Mouse (Mus musculus): ENCODE data around the gene Nlrc5. TPM values are rescaled to one million over a fixed set of nuclear protein-coding genes. Genes with fewer than 3 reads are reported as not detected.

Nlrc5 gene
- total RNA-seq, 2 experiments from 2014 or later = 0.72 to 0.76 TPM

DNA sequence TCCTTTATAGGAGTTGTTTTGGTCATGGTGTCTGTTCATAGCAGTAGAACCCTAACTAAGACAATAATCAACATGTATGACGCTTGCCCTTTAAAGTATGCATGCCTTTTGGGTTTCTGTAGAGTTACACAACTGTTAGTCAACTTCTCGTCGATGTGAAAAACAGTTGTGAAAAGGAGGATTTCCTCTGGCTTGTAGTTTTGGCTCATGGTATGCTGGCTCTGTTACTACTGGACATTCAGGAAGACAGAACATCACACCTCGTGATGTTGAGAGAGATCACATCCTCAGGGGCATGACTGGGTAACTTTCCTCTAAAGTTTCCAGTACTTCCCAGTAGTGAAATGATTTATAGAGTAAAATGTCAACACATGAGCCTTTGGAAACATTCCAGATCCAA is 96.5 kb downstream of the Nlrc5 start:
- no peak for DNase-seq

DNA sequence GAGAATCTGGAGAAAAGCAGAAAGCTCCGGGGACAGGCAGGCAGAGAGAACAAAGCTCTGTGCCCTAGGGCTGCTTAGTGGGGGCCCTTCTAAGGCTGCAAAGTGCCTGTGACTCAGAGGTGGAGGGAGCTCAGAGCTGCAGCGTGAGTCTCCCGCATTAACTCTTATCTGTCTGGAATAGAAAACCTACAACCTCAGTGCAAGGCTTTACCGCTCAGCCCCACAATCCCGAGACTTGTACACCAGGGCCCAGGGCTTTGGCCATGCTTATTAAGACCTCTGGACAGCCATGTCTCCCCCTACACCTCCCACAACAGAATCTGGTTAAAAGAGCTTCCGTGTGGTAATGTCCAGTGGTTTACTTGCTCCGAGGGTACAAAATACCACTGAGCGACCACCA is 97.8 kb downstream of the Nlrc5 start:
- DNase-seq = no peak

DNA sequence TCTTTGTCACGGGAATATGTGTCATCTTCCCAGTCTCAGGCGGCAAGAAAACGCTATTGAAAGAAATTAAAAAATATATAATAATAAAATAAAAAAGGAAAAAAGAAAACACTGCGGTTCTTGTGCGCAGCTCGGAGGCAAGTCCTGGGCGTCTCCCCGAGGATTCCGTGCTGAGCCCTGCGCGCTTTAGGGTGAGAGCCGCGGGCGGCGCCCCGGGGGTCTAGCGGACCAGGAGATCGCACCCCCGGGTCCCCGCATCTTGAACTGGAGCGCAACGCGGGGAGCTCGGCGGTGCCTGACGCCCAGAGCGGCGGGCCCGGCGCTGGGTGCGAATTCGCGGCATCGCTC is 98.3 kb downstream of the Nlrc5 start:
- no peak for DNase-seq

DNA sequence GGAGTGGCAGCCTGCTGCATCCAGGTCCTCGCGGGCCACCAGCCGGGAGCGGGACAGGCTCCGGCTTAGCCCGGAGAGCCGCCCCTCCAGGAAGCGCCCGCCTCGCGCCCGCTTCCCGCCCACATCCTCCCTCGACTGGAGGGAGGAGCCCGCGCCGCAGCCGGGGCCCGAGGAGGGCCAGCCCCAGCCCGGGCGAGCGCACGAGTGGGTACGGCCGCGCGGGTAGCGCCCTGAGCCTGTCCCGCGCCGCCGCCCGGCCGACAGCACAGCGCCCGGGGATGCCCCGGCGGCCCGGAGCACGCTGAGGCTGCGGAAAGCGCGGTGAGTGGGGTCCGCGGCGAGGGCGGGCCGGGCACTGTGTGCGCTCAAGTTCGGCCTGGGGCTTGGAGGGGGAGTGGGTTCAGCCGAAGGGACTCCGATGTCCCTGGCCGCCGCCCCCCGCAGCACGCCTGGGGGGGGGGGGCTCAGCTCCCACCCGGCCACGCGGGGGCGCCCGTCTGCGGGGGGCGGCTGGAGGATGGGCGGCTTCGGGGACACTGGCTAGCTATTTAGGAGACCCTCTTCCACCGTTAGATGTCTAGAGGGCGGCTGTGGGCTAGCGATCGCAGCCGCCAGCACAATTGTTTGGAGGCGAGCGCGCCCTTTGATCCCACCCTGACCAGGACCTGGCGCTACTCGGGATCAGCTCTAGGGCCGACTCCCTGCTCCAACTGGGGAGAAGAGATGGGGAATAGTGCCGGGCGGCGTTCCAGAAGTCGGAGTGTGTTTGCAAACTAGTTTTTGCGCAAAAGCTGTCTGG is 98.9 kb downstream of the Nlrc5 start, which contains the start of gene Cpne2:
Gene Cpne2, plus strand, starts transcription at position 118 of the 799 bp plus-strand sequence.
- DNase-seq = peak; percentile 73

DNA sequence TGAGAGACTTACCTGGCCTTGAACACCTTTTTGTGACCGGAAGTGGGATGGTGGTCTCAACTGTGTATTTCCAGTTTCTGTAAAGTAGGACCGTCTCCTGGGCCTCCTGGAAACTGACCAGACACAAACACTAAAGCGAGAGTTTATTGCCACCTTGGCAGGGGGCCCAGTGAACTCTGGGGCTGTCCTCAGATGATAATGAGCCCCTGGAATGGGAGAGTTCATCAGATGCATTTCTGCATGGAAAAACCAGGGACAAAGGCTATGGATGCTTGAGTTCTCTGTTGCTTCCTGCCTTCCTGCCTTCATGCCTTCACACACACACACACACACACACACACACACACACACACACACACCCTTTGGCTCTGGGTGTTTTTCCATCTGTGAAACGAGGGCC is 100.5 kb downstream of the Nlrc5 start:
- no peak for DNase-seq

DNA sequence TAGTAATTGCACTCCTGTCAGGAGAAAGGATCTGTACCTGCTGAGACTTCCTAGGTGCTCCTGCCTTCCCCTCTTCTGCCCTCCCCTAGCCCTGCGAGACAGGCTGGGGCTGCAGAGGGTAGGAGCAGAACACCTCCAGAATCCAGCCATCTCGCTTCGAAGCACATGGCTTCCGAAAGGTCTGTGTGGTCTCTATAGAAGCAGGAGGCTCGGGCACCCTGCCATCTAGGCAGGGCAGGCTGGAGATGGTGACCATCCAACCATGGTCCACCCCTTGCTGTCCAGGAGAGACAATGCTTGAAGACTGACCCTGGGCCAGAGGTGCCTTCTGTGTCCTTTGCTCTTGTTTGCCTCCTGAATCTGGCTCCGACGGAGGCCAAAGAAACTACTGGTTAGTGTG is 101.5 kb downstream of the Nlrc5 start:
- no peak for DNase-seq

DNA sequence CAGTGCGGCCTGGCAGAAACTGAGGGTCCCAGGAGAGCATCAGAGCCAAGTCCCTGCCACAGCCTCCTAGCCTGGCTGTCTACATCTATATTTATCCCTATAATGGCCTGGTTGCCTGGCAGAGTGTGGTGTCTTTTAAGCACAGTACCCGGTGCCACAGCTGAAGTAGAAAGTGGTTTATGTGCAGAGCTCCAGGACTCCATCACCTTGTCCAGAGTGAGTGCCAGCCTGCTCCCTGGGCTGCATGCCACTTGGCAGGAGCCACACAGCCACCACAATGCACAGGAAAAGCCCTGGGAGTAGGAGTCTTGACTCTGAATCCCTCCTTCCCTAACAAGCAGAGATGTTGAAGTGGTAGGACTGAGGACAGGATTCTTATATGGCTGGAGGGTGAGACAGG is 103.3 kb downstream of the Nlrc5 start:
- peak; percentile 25 for DNase-seq

DNA sequence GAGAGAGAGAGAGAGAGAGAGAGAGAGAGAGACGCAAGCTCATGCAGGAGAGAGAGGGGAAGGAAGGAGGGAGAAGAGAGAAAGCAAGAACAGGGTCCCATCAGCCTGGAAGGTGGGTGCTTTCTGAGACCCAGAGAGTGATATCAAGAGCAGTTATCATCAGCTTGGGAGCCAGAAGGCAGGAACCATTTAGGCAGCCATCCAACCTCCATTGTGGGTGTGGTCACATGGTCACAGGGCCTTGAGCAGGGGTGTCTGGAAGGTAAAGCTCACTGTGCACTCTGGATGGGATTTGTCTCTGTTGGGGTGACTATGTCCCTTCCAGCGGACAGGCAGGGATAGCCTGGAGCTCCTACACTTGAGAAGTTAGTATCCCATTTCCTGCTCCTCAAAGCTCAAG is 105.9 kb downstream of the Nlrc5 start:
- no peak for DNase-seq

DNA sequence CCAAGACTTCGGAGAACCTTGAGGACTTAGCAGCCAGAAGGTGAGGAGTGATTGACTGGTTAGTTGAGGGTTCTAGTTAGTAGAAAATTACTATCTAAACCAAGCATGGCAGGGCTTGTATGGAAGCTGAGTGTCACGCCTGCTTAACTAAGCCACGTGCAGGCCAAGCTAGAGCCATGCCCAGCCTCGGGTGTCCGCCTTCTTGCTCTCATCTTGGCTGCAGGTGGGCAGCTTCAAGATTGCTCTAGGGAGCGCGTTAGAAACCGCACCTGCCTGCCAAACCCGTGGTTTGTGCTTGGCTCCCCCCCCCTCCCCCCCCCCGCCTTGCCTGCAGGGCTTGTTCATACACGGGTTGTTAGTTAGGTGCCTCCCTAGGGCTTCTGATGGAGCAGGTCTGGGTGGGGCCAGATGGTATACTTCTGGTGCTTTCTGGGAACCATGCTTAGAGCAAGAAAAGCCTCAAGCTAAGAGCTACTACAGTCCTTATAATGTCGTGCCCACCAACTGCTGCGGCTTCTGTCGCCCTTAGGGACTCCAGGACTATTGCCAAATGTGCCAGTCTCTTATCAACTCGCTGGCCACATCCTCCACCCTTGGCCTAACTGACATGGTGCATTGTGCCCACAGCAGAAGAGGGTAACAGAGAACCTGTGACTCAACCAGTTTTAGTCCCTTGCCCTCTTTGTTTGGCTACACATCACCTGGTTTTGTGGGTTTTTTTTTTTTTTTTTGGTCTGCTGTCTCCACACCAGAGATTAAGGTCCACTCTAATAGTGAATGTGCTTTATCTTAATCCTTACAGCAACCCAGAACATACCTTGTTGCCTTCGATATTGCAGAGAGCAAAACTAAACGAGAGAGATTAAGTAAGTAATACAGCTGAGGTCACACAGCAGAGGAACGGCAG is 107.0 kb downstream of the Nlrc5 start:
- DNase-seq = no peak

DNA sequence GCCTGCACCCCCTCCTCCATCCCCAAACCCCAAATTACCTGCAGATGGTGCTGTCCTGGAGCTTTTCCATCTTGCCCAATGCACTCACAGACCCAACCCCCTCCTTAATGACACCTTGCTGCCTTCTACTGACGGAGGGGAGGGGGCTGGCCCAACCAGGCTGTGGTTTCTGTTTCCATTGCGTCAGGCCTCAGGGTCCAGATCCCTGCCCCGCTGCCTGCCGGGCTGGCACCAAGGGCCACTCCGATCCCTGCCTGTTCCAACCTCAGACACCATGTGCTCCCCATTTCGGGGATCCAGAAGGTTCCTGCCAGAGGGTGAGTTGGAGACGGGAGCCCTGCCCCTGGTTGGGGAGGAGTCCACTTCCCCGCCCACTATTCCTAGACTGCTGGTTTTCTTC is 109.8 kb downstream of the Nlrc5 start:
- DNase-seq = no peak

DNA sequence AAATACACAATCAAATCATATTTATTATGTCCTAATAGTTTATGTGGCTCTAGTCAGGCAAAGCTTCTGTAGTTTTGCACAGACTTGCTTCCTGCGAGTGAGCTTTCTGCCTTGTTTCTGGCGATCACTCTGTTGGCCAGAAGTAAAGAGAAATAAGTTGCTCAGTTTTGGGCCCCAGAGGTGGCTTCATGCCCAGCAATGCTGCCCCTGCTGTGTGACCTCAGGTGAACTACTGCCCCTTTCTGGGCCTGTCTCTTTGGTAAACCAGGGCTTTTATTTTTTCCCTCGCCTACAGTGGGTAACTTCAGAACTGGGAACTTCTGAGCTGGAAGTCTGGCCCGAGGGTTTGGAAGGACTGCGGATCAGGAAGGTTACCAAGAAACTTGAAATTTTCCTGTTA is 114.9 kb downstream of the Nlrc5 start:
- DNase-seq = no peak

DNA sequence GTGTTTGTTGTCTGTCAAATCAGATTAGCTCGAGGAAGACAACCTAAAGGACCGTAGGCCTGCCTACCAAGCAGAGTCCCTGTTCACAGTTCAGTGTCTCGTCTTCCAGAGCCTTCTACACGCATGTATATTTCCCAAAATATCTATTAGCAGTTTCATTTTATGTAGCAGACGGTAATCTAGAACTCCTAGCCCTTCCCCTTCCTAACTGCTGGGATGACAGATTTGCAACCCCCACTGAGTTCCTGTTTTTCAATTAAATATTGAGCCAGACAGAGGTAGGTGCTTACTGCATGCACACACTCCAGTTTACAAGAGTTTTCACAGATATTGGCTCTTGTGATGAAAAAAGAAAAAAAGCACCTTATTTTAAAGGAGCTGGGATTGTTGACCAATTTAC is 115.3 kb downstream of the Nlrc5 start:
- no peak for DNase-seq

DNA sequence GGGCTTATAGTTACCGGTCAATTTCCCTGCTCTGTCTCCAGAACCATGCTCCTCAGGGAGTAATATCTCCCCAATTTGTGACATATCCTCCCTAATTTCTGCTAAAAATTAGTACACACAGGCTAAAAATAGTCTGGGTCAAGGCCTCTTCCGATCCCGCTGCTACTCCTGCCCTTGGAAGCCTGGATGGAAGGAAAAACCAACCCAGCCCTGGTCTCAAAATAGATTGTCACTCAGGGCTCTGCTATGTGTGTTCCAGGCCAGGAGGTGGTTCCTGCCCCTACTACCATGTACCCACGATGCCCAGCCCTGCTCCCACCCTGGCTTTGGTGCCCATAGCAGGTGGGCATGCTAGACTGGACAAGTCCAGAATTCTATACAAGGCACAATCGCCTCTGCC is 115.8 kb downstream of the Nlrc5 start:
- peak; percentile 31 for DNase-seq

DNA sequence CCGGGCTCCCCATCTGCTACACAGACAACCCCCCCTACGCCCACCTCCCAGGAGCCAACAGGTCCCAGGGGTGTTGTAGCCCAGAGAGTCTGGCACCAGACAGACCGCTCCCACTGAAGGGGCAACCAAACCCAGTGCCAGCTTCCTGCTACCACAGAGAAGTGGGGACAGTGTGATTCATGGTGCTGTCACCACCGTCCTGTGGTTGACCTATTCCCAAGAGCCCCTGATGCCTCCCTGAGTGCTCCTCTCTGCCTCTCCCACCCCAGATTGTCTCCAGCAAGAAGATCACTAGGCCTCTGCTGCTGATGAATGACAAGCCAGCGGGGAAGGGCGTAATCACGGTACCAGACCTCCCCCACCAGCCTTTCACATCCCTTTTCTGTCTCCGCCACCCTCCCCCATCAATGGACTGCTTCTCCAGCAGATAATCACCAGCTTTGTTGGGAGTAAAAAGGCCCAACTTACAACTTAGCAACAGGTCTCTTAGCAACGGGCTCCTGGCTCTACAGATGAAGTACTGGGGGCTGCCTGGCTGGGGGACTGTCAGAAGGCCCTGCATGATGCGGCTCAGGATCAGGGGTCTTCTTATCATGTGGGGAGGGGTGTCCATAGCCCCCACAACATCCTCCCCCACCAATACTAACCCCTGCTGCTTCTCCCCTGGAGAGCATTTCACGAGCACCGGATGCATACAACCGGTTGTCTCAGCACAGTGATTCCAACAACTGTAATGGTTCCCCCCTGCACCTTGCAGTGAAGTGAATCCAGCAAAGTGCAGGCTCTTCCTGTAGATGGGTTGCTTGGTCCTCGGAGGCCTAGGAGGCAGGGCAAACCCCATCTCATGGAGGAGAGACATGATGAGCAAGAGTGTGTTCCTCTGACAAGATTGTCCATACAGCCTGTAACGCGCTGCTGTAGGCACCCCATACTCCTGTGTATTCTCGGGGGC is 117.6 kb downstream of the Nlrc5 start:
- no peak for DNase-seq

DNA sequence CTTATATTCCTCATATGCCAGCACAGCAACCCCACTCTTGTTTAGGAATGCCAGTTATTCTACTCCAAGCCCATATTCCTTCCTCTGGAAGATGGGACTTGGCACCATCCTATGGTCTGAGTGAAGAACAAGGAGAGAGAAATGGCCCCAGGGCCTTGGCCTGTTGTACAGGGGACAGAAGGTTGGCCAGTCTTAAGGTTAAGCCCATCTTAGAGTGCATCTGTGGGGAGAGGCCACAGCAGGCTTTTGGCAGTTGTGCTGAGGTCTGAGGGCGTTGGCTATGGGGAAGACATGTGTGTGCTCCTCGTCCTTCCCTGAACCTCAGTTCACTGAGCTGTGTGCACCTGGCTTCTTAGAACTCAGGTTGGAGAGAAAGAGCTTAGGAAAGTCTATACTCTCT is 118.5 kb downstream of the Nlrc5 start:
- DNase-seq = no peak

DNA sequence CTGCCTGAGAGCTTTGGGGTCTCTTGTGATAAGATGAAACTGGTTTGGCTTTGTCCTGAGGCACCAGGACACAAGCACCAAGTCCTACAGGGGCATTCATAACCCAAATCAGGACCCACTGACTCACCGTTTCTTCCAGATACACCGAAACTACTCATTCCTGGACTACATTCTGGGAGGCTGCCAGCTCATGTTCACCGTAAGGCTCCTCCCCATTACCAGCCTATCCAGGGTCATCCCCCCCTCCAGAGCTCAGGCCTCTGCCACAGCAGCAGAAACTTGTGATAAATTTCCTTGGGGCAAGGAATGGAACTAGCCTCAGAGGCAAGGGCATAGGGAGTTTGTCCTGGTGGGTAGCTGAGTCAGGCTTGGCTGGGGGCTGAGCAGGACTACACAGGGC is 123.1 kb downstream of the Nlrc5 start:
- DNase-seq = no peak

DNA sequence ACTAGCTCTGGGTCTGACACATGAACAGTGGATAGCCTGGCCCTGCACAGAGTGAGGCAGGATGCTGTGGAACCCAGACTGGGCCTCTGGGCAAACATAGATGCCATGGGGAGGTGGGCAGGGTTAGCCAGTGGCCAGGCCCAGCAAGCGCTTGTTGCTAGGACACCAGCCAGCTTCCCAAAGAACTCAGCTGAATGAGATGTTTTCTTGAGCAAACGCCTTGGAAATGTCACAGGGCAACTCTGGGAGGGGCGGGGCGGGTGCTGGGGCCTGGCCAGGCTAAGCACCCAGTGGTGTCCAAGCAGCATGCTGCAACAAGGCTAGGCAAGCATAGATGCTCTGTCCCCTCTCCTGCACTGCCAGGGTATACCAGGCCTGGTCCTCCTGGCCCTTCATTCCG is 127.1 kb downstream of the Nlrc5 start:
- DNase-seq = no peak

DNA sequence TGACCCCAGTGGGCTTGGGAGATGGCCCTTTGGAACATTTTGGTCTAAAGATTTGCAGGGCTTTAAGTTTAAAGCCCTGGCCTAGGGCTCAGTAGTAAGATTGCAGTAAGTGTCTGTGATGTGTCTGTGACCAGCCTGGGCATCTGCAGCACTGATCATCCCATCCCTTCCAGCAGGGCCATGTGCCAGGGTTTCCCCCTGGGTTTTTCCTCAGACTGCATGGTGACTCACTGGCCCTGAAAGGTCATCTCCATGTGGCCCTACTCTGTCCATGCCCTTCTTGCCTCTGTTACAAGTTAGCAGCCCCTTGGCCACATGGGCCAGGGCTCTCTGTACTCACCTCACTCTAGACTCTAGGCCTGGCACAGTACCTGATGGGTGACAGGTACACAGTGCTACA is 130.3 kb downstream of the Nlrc5 start:
- no peak for DNase-seq

DNA sequence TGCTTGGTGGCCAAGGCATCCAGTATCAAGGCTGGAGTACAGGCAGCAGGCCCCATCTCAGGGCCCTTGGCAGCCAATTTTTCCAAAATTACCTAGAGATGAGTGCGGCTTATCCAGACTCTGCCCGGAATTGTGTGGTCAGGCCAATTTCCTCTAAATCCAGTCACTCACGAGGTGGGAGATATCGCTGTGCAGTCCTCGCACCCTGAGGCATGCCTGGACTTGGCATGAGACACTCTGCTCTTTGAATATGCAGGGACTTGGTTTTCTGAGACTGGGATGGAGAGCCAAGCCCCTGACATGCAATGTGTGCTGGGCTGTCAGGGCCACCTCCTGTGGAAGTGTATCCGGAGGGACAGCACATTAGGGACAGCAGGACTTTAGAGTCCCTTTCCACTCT is 131.9 kb downstream of the Nlrc5 start:
- DNase-seq = no peak

DNA sequence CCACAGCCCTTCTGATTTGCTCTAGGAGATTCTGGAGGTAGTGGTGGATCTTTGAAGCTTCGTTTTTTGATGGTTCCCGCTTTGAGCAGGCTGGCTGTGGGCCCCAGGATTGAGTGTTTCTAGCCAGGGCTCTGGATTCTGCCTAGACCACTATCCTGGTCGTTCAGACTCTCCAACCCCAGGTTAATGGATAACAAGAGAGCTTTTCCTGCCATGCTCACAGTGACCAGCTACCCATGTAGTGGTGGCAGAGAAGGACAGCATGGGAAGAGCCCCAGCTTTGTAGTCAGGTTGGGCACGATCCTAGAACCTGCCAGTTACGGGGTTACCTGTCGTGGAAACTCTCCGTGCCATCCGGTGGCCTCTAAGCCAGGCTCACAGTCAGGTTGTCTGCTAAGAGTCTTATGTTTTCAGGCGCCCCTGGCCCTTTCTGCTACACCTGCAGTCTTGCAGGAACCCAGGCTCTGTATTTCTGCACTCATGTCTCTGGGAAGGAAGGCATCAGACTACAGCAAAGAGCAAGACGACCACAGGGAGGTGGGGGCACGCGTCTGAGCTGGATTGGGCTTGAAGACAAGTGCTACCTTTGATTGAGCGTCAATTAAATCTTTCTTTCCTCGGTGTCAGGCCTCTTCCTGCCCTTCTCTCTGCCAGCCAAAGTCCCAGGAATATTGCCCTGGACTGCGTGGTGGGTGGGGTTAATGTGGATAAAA is 132.4 kb downstream of the Nlrc5 start:
- DNase-seq = no peak

DNA sequence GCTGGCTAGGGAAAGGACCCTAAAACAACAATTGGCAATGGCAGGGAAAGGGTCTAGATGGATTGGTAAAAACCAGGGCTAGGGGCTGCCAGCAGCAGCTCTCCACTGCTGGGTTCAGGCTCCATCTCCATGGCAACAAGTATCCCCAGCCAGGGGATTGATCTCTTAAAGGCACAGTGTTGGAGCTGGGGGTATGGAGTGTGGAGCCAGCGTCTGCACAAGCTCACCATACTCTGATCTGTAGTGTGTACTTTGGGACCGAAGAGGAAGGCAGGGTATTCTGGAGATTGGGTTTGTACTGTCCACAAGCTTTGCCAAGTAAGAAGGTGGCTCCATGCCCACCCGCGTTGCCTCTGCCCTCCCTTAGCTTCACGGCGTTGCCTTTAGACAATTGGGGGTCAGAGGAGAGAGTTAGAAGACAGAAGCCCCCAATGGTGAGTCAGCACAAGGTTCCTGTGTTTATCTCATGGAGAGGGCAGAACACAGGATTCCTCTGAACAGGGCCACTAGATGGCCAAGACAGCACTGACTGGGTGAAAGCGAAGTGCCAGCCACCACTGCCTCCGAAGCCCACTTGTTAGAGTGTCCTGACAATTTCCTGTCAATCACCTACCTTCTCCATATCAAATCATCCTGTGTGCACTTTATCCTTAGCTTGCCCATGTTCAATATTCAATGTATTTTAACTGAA is 133.1 kb downstream of the Nlrc5 start:
- no peak for DNase-seq

Data from heart, postnatal 4 days (tissue).